14 mouse cellular contexts compared by ENCODE assay signal in the genomic region with DNA sequence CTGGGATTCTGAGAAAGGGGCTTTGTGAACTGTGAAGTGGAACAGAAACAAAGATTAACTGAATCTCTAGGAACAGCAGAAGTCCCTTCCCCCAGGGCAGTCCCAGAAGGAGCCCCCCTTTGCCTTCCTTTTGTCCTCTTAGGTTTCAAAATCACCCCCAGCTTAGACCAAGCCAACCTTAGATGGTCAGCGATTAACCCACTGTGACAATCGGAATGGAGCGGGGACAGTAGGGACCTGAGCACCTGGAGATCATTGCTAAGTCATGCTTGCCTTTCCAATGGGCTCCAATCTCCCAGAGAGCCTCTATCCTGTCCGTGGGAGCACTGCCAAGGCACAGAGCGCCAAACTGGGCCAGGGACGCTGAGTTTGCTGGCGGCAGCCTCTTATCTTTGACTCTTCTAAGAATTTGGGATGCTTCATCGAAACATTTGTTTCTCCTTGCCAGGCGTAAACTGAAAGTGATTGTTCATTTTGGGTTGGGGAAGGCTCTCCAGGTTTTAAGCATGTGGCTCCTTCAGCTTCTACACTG.
A peak's percentile ranks its signal among the peaks of the same experiment; 100 is the strongest.
DNase-seq lines count a peak whose midpoint lies in the region; ATAC-seq and TF ChIP-seq lines count a peak whose summit lies in the region.
"Had no signal": no experiment of that assay in that cellular context is flagged by ENCODE, and none has a peak within 500 bp of the region (broad histone marks: within the 10 kb centered on the region; RNA-seq: fewer than 3 reads in every experiment).

No protein-coding gene starts in this region.

- H3K27ac ChIP-seq in cerebellum, adult 2 months (ENCODE audit: insufficient read depth, low read length): no peak overlapping the region
- peak overlapping the region; percentile 41; the same call in 1 of the 2 replicates for H3K27ac ChIP-seq in kidney, embryonic 16.5 days (ENCODE audit: low read length)
- H3K27ac ChIP-seq in kidney, adult 2 months (ENCODE audit: insufficient read depth, low read depth, low read length): no peak overlapping the region
- no peak overlapping the region for H3K27ac ChIP-seq in intestine, postnatal 0 days (ENCODE audit: low read depth, low read length)
- H3K27ac ChIP-seq: heart, embryonic 13.5 days; lung, embryonic 15.5 days had no signal

- H3K36me3 ChIP-seq in kidney, embryonic 16.5 days (ENCODE audit: insufficient read depth, low read length): no peaks in the 10 kb centered on the region
- no peaks in the 10 kb centered on the region for H3K36me3 ChIP-seq in kidney, adult 2 months (ENCODE audit: control insufficient read depth, insufficient read depth, low read length)
- H3K36me3 ChIP-seq in intestine, postnatal 0 days (ENCODE audit: control insufficient read depth, insufficient read depth): no peaks in the 10 kb centered on the region
- H3K36me3 ChIP-seq: heart, embryonic 13.5 days; lung, embryonic 15.5 days had no signal

- H3K27me3 ChIP-seq in cerebellum, adult 2 months (ENCODE audit: control insufficient read depth, insufficient read depth, low read length): no peaks in the 10 kb centered on the region
- no peaks in the 10 kb centered on the region for H3K27me3 ChIP-seq in kidney, embryonic 16.5 days (ENCODE audit: insufficient read depth, low read length)
- no peaks in the 10 kb centered on the region for H3K27me3 ChIP-seq in kidney, adult 2 months (replicated peaks; ENCODE audit: control insufficient read depth, insufficient read depth, low read length)
- no peaks in the 10 kb centered on the region for H3K27me3 ChIP-seq in intestine, postnatal 0 days (replicated peaks; ENCODE audit: control insufficient read depth, insufficient read depth, low read length)
- H3K27me3 ChIP-seq: heart, embryonic 13.5 days; lung, embryonic 15.5 days had no signal

- peaks cover 3% of the 10 kb centered on the region; the same call in 1 of the 2 replicates for H3K4me1 ChIP-seq in cerebellum, adult 2 months (ENCODE audit: control insufficient read depth, insufficient read depth, low read length)
- peaks cover 35% of the 10 kb centered on the region for H3K4me1 ChIP-seq in kidney, embryonic 16.5 days (ENCODE audit: insufficient read depth, low read length)
- H3K4me1 ChIP-seq in kidney, adult 2 months (ENCODE audit: control insufficient read depth, insufficient read depth, low read length): peaks cover 2% of the 10 kb centered on the region; the same call in 1 of the 2 replicates
- no peaks in the 10 kb centered on the region for H3K4me1 ChIP-seq in intestine, postnatal 0 days (replicated peaks; ENCODE audit: control insufficient read depth, insufficient read depth, low read length)

- peak; percentile 70 for ATAC-seq in kidney, embryonic 16.5 days (ENCODE audit: low FRiP score, low TSS enrichment)
- ATAC-seq in intestine, postnatal 0 days: no peak
- no peak for ATAC-seq in CD4-positive, CD25-positive, alpha-beta regulatory T cell, adult 4 months
- ATAC-seq: forebrain, embryonic 16.5 days; inflammation-experienced regulatory T-cells, adult 6 months had no signal

- no peak overlapping the region for H3K4me2 ChIP-seq in kidney, embryonic 16.5 days (replicated peaks; ENCODE audit: low read depth, low read length)
- no peak overlapping the region for H3K4me2 ChIP-seq in intestine, postnatal 0 days (replicated peaks; ENCODE audit: low read depth)
- H3K4me2 ChIP-seq: heart, embryonic 13.5 days; lung, embryonic 15.5 days; midbrain, embryonic 11.5 days had no signal

- no peak for TF ChIP-seq POLR2A in cerebellum, adult 2 months (IDR thresholded peaks at IDR 0.05; ENCODE audit: borderline replicate concordance, insufficient read depth, low read length)
- TF ChIP-seq POLR2A in kidney, adult 2 months (IDR thresholded peaks at IDR 0.05; ENCODE audit: low read depth, low read length): no peak
- TF ChIP-seq POLR2A in brain, embryonic 14.5 days (IDR thresholded peaks at IDR 0.05; ENCODE audit: borderline replicate concordance, extremely low read depth, insufficient read depth, insufficient read length, poor library complexity, severe bottlenecking): no peak

- WGBS in cerebellum, adult 2 months: 17% methylated on average over 9 of the region's 9 CpGs
- WGBS in kidney, embryonic 16.5 days: 62% methylated on average over 9 of the region's 9 CpGs
- WGBS in kidney, adult 2 months: 63% methylated on average over 9 of the region's 9 CpGs
- 82% methylated on average over 9 of the region's 9 CpGs for WGBS in intestine, postnatal 0 days

- H3K4me3 ChIP-seq in cerebellum, adult 2 months (replicated peaks; ENCODE audit: insufficient read depth, low read depth, low read length): no peak overlapping the region
- no peak overlapping the region for H3K4me3 ChIP-seq in kidney, embryonic 16.5 days (ENCODE audit: low read length)
- H3K4me3 ChIP-seq in kidney, adult 2 months (ENCODE audit: insufficient read depth, low read depth, low read length): no peak overlapping the region
- no peak overlapping the region for H3K4me3 ChIP-seq in intestine, postnatal 0 days (ENCODE audit: low read depth, low read length)
- H3K4me3 ChIP-seq: heart, embryonic 13.5 days; lung, embryonic 15.5 days had no signal

- H3K9ac ChIP-seq in kidney, embryonic 16.5 days (replicated peaks; ENCODE audit: low read length): no peak overlapping the region
- H3K9ac ChIP-seq in intestine, postnatal 0 days (ENCODE audit: low read depth, low read length): no peak overlapping the region
- H3K9ac ChIP-seq: heart, embryonic 13.5 days; lung, embryonic 15.5 days had no signal

- peak; percentile 36 to 53 for DNase-seq in cerebellum, adult 2 months
- no peak for DNase-seq in cerebellum, adult 9-10 months
- no peak for DNase-seq in kidney, adult 2 months
- DNase-seq in Muller cell, postnatal 12 days (ENCODE audit: inconsistent ontology term): peak; percentile 19
- DNase-seq in brain, embryonic 14.5 days (ENCODE audit: low read depth): peak; percentile 27
- DNase-seq: retina, postnatal 1 day had no signal

- H3K9me3 ChIP-seq in kidney, embryonic 16.5 days (ENCODE audit: low read length): no peaks in the 10 kb centered on the region
- H3K9me3 ChIP-seq in intestine, postnatal 0 days (ENCODE audit: control insufficient read depth): no peaks in the 10 kb centered on the region
- H3K9me3 ChIP-seq: heart, embryonic 13.5 days; lung, embryonic 15.5 days had no signal

- no peak for TF ChIP-seq CTCF in cerebellum, adult 2 months (IDR thresholded peaks at IDR 0.05; ENCODE audit: borderline replicate concordance, insufficient read depth, low read depth, low read length)
- TF ChIP-seq CTCF in kidney, adult 2 months (conservative IDR thresholded peaks at IDR 0.05; ENCODE audit: insufficient read depth, insufficient read length, low read depth, low read length): no peak
- TF ChIP-seq CTCF in brain, embryonic 14.5 days (IDR thresholded peaks at IDR 0.05; ENCODE audit: borderline replicate concordance, extremely low read depth, insufficient read depth, insufficient read length): no peak
- TF ChIP-seq CTCF in intestine, postnatal 0 days (IDR thresholded peaks at IDR 0.05; ENCODE audit: low read depth): no peak

Comparison
In these comparisons a context has a peak if more than half of its experiments do, and no peak if none do; other contexts are left out.
1. DNase-seq: peak in cerebellum, adult 2 months (2 of 2), Muller cell, postnatal 12 days (single experiment) and brain, embryonic 14.5 days (single experiment); none in cerebellum, adult 9-10 months (single experiment) and kidney, adult 2 months (single experiment).